Mouse (Mus musculus) limb, embryonic 10.5 days (tissue): ENCODE measurements at regions not wholly inside any gene's neighbourhood (a gene's known extent, or its start where the extent isn't known, plus 50 kb on each side); places are given as distances from the start of the nearest gene placed in this dataset.

Source experiments
- DNase-seq: peaks from one replicate; pipeline ENCODE4 v3.0.0-alpha.2; 2017; ENCODE audit warnings: low spot score
- H3K27ac ChIP-seq: fragments of 300-500 bp; sonication (generic); 2 replicates; pipeline ENCODE4 v1.5.1; 2016; ENCODE audit warnings: mild to moderate bottlenecking
- H3K27me3 ChIP-seq: fragments of 300-500 bp; sonication (generic); 2 replicates; pipeline ENCODE4 v1.6.1; 2016; ENCODE audit warnings: low read depth, mild to moderate bottlenecking; ENCODE audit not compliant: poor library complexity, severe bottlenecking
- H3K36me3 ChIP-seq: fragments of 300-500 bp; sonication (generic); 2 replicates; pipeline ENCODE4 v1.6.1; 2016; ENCODE audit warnings: mild to moderate bottlenecking, moderate library complexity
- H3K4me1 ChIP-seq: fragments of 300-500 bp; sonication (generic); 2 replicates; pipeline ENCODE4 v1.6.1; 2016
- H3K4me3 ChIP-seq: fragments of 300-500 bp; sonication (generic); 2 replicates; pipeline ENCODE4 v1.5.1; 2016; ENCODE audit warnings: mild to moderate bottlenecking, moderate library complexity
- H3K9me3 ChIP-seq: fragments of 300-500 bp; sonication (generic); replicated peaks from 2 replicates; pipeline ENCODE4 v1.6.1; 2016; ENCODE audit warnings: mild to moderate bottlenecking
- WGBS: fragments of 180-500 bp; shearing (Covaris S2); methylation state at CpG from one replicate; pipeline ENCODE4 v1.1.7; 2016; 5-methylcytosine and 5-hydroxymethylcytosine counted together

DNA sequence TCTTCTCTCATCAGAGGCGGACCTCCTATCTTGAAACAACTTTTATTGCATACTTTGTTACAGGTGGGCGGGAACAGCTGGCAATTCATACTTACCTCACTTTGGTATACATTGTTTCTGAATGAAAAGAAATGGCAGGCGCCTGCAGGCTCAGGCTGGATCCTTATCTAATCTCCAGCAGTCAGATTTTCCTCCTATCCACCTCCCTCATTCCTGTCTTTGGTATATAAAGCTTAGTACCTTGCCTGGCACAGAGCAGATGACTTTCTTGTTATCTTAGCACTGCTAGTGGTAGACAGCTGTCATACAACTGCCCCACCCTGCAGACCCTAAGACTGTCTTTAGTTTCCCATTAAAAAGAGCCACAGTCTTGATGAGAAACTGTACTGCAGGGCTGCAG is 226.8 kb upstream of the Ghitm start:
- WGBS, result 77% methylated on average over 3 of the region's 3 CpGs
- DNase-seq, result no peak

DNA sequence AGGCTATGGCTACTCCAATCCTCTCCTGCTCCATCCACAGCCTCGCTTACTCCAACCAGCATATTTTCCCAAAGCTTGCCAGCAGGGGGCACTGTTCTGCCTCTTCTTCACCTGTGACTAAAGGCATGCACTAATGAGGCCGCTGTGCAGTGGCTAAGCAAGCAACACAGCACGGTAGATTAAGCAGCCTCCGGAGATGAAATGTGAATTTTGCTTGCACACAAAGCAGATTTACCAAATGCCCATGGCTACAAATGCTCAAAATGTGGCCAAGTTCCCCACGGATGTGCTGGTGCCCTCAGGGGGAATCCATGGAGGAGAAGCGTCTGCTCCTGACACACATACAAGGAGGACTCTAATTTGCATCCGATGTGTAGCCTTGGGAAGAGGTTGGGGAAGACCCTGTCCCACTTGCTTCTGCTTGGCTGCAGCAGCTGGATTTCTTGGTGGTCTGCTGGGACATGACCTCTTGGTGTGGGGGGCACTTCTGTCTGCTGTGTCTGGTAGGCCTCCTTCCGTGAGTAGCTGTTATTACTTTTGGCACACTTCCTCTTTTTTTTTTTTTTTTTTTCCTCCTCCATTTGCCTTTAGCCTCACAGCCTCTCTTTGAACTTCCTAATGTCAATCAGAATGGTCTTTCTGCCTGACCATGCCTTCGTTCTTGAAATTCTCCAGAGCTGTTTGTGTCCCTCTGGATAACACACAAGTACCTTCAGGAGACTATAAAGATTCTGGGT is 221.1 kb upstream of the Ghitm start:
- H3K36me3 ChIP-seq, result no peaks in the 10 kb centered on the region
- H3K4me3 ChIP-seq, result no peak overlapping the region
- H3K27me3 ChIP-seq, result no peaks in the 10 kb centered on the region
- WGBS, result 49% methylated on average over 9 of the region's 9 CpGs
- peak; percentile 80 for DNase-seq
- no peaks in the 10 kb centered on the region for H3K4me1 ChIP-seq
- H3K27ac ChIP-seq, result no peak overlapping the region
- no peaks in the 10 kb centered on the region for H3K9me3 ChIP-seq

More for the DNA sequence above, 226.8 kb upstream of the Ghitm start:
- H3K27ac ChIP-seq, result no peak overlapping the region
- no peak overlapping the region for H3K4me3 ChIP-seq
- no peaks in the 10 kb centered on the region for H3K27me3 ChIP-seq
- no peaks in the 10 kb centered on the region for H3K9me3 ChIP-seq
- H3K4me1 ChIP-seq, result no peaks in the 10 kb centered on the region
- no peaks in the 10 kb centered on the region for H3K36me3 ChIP-seq

DNA sequence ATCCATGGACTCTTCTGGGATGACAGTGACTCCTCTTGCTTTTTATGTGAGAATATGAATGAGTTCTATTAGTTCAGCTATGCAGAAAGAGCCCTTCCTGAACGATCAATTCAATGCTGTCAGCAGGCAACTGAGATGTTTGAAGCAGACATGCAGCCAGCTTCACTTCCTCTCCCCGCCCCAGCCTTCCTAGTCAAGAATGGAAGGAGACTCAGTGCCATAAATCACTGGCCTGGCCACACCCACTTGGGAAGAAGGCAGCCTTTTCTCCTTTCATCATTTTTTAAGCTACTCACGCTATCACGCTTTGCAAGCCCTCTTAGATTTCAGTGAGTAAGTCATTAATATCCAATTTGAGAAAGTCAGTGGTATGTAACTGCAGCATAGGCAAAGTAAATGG is 188.3 kb upstream of the Ghitm start:
- no peak overlapping the region for H3K4me3 ChIP-seq
- no peaks in the 10 kb centered on the region for H3K9me3 ChIP-seq
- DNase-seq, result peak; percentile 29
- no peak overlapping the region for H3K27ac ChIP-seq
- WGBS, result 48% methylated on average over 4 of the region's 4 CpGs
- H3K36me3 ChIP-seq, result no peaks in the 10 kb centered on the region
- H3K27me3 ChIP-seq, result no peaks in the 10 kb centered on the region
- H3K4me1 ChIP-seq, result peaks cover 7% of the 10 kb centered on the region

DNA sequence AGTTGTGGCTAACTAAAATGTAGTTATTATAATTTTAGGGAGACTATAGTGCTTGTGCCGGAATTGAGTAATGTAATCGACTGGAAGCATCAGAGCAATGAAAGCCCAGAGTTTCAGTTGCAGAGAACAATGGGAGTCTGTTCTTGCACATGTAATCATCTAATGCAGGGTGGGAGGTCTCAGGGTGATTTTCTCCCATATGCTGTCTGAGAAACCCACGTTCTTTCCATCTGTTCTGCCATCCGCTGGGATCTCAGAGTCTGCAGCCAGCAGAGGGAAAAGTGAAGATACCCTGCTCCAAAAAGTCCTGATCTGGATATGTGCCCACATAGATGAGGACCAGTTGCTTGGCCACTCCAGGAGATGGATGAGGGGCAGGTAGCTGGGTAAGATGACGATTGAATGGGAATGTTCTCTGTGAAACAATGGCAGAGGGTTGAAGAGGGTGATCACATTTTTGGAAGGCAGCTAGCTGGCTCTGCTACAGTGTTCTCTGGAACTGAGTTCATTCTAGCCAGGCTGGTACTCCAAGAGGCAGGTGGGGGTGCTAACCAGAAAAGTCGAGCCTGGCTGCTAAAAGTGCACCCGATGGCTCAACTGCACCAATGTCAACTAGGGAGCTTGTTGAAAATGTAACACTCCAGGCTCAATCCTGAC is 180.3 kb upstream of the Ghitm start:
- H3K4me1 ChIP-seq, result no peaks in the 10 kb centered on the region
- H3K27ac ChIP-seq, result no peak overlapping the region
- no peak overlapping the region for H3K4me3 ChIP-seq
- WGBS, result 86% methylated on average over 7 of the region's 7 CpGs
- no peaks in the 10 kb centered on the region for H3K9me3 ChIP-seq
- no peak for DNase-seq
- no peaks in the 10 kb centered on the region for H3K36me3 ChIP-seq
- no peaks in the 10 kb centered on the region for H3K27me3 ChIP-seq

DNA sequence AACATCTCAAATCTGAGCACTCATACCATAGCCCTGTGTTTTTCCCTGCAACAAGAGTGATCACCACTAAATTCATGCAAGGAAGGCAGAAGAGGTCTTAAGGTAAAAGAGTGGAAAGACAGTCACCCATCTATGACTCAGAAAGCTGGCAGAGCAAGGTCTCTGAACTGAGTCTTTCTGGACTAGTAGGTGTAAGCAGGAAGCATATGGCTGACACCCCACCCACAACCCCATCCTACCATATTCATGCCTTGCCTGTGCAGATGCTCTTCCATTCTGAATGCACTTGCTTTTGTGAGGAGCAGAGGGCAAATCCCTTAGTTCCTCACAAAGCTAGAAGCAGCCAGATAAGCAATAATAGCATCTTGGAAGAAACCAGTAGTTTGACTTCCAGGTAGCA is 178.8 kb upstream of the Ghitm start:
- Histone ChIP-seq H3K27ac (no peak overlapping the region), H3K36me3 (no peaks in the 10 kb centered on the region), H3K4me3 (no peak overlapping the region), H3K27me3 (no peaks in the 10 kb centered on the region), H3K9me3 (no peaks in the 10 kb centered on the region), H3K4me1 (no peaks in the 10 kb centered on the region)
- no peak for DNase-seq

DNA sequence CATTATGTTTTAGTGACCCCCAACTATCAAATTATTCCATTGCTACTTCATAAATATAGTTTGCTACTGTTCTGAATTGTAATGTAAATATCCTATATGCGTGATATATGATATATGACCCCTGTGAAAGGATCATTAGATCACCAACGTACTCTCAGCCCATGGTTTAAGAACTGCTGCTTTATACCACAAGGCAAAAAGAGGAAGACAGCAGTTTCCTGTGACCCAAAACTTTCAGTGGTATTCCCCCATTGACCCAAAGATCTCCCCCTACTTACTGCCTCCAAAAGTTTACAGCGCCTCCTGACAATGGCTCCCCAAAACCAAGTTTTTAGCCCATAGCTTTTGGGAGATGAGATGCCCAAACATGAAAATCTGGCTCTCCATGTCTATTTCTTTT is 177.8 kb upstream of the Ghitm start:
- no peak overlapping the region for H3K4me3 ChIP-seq
- H3K9me3 ChIP-seq, result no peaks in the 10 kb centered on the region
- no peak overlapping the region for H3K27ac ChIP-seq
- 87% methylated on average over 3 of the region's 3 CpGs for WGBS
- no peak for DNase-seq
- H3K4me1 ChIP-seq, result no peaks in the 10 kb centered on the region
- H3K27me3 ChIP-seq, result no peaks in the 10 kb centered on the region
- no peaks in the 10 kb centered on the region for H3K36me3 ChIP-seq

DNA sequence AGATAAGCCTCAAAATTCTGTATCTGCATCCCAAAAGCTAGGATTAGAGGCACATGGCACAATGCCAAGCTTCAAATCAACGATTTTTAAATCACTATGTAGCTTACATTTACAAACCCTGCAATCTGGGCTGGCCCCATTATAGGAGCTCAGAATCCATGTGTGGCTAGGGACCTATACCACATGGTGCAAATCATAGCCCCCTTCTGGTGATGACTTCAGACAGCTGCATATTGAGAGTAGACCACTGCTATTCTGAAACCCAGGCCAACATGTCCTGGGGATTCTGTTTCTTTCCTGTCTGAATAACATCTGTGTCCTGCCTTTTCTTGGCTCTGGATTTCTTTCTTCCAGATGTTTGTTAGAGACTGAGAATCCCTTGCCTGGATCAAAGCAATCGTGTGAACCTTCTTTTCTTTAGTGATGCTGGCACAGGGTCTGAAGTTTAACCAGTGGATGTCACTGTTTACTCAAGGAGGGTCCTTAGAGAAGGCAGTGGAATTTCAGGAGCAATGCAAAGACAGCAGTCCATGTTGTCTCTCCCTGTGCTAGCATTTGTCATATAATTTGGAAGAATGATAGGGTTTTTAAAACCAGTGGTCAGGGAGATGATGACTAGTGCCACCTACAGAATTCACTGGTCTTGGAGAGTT is 171.7 kb upstream of the Ghitm start:
- Histone ChIP-seq H3K27me3 (no peaks in the 10 kb centered on the region), H3K4me1 (no peaks in the 10 kb centered on the region), H3K36me3 (no peaks in the 10 kb centered on the region), H3K9me3 (no peaks in the 10 kb centered on the region), H3K4me3 (no peak overlapping the region), H3K27ac (no peak overlapping the region)
- DNase-seq, result no peak
- WGBS, result 76% methylated on average over 2 of the region's 2 CpGs

DNA sequence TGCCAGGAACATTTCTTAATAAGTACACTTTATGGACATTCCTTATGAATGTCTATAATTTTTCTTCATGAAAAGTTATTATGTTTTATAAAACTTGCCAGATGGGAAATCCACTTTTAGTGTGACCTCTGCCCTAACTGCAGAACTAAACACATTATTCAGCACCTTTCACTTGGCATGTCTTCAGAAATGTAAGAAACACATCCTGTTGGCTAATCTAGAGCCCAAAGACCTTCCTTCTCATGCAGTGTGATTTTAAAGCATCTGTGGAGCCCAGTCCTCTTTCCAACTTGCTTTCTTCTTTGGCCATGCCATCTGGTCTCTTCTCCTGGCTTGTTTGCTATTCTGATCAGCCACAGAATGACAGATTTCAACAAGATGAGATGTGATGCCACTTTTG is 163.6 kb upstream of the Ghitm start:
- no peak for DNase-seq
- Histone ChIP-seq H3K9me3 (no peaks in the 10 kb centered on the region), H3K27ac (no peak overlapping the region), H3K36me3 (no peaks in the 10 kb centered on the region), H3K4me1 (peaks cover 7% of the 10 kb centered on the region; the same call in 1 of the 2 replicates), H3K4me3 (no peak overlapping the region), H3K27me3 (no peaks in the 10 kb centered on the region)

DNA sequence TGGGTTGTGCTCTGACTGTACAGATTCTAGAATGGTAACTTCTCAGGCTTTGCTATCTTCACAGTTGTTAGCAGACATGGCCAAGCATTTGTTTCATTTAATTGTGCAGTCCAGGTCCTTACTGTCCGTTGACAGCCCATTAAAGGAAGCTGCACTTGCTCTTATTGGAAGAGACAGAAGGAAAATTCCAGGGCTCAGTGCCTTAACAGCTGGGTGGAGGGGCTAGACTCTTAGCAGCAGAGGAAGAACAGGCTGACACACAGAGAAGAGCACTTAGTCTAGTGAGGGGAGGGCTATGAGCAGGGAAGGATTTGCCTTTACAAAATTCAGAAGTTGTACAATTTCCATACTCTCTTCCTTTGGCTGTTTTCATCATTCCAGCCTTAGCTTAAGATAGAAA is 161.5 kb upstream of the Ghitm start:
- Histone ChIP-seq H3K27me3 (no peaks in the 10 kb centered on the region), H3K4me1 (peaks cover 7% of the 10 kb centered on the region; the same call in 1 of the 2 replicates), H3K4me3 (no peak overlapping the region), H3K36me3 (no peaks in the 10 kb centered on the region), H3K9me3 (no peaks in the 10 kb centered on the region), H3K27ac (no peak overlapping the region)
- DNase-seq, result no peak
- WGBS, result 60% methylated on average over 1 of the region's 1 CpGs

DNA sequence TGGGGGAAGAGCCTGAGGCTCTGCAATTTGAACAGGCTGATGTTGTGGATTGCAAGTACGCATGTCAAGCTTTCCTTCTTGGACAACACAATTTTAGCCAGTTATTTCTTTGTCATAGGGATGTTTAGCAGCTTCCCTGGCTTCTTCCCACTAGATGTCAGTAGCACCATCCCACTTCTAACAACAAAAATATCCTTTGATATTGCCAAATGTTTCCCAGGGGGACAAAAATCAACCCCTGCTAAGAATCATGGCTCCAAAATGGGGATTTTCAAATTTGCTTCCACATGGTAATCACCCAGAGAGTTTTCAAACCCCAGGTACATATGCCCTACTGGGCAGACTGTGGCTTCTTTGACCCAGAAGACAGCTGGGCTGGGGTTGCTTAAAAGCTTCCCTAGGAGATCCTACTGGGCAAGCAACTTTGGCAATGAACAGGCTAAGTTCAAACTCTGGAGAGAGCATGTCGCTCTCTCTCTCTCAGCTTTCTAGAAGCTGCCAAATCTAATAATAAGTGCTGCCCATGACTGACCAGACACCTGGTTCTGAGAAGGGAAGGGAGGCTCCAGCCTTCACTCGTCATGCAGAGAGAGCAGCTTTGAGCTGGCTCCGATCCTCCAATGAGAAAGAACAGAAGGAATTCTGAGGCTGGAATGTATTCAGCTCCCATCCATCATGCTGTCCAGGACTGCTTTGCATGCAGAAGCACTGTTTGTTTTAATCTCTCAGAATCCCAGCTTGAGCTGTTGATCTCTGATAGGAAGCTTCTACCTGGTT is 157.2 kb upstream of the Ghitm start:
- Histone ChIP-seq H3K27me3 (no peaks in the 10 kb centered on the region), H3K9me3 (no peaks in the 10 kb centered on the region), H3K36me3 (no peaks in the 10 kb centered on the region), H3K27ac (no peak overlapping the region), H3K4me1 (peaks cover 7% of the 10 kb centered on the region; the same call in 1 of the 2 replicates), H3K4me3 (no peak overlapping the region)
- WGBS, result 59% methylated on average over 4 of the region's 4 CpGs
- no peak for DNase-seq

DNA sequence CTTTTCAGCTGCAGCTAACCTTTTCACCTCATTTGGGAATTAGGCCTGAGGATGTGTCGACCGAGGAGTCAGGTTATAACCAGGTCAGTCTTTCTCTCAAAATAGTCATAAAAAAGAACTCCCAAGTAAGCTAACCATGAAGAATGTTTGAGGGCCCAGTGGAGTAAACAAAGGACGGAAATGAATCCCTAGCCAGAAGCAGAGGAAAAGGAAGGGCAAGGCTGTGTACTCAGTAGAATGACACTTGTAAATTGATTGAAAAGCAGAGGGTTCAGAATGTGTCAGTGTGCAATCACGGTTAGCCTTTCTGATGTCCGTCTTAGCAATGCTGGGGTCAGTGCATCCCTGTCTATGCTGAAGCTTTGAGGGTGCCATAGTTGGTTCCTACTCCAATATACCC is 149.3 kb upstream of the Ghitm start:
- no peaks in the 10 kb centered on the region for H3K36me3 ChIP-seq
- H3K4me3 ChIP-seq, result no peak overlapping the region
- no peaks in the 10 kb centered on the region for H3K27me3 ChIP-seq
- H3K27ac ChIP-seq, result no peak overlapping the region
- no peaks in the 10 kb centered on the region for H3K4me1 ChIP-seq
- no peak for DNase-seq
- 57% methylated on average over 5 of the region's 5 CpGs for WGBS
- H3K9me3 ChIP-seq, result no peaks in the 10 kb centered on the region

DNA sequence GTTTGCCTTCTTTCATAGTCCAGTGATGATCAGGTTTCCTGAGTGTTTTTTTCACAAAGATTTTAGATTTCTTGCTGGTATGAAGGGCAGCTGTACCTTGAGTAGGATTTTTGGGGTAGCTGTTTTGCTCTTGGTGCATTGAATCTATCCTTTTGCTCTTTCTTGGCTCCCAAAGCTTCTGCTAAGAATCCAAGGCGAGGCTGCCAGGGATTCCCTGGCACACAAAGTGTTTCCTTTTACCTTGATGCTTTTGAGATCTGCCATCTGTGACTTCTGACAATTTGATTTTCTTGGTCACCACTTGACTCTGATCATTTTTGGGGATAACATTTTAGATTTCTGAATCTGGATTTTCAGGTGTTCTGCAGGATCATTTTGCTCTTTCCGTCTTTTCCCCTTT is 144.3 kb upstream of the Ghitm start:
- no peaks in the 10 kb centered on the region for H3K9me3 ChIP-seq
- no peaks in the 10 kb centered on the region for H3K4me1 ChIP-seq
- WGBS, result 96% methylated on average over 2 of the region's 2 CpGs
- DNase-seq, result no peak
- no peaks in the 10 kb centered on the region for H3K36me3 ChIP-seq
- no peak overlapping the region for H3K27ac ChIP-seq
- H3K27me3 ChIP-seq, result no peaks in the 10 kb centered on the region
- H3K4me3 ChIP-seq, result no peak overlapping the region
